Mouse (Mus musculus) neural tube, embryonic 13.5 days (tissue): ENCODE results near the gene Wnt7b. TPM values are rescaled to one million over a fixed set of nuclear protein-coding genes. Genes with fewer than 3 reads are reported as not detected.

Experiments
- ATAC-seq: fragments of 200-750 bp; cut with Nextera tagmentation; 2 replicates; pipeline ENCODE4 v1.8.0; 2017; ENCODE audit warnings: low read depth, mild to moderate bottlenecking, moderate TSS enrichment, moderate library complexity
- H3K27ac ChIP-seq: fragments of 300-500 bp; sonication (generic); replicated peaks from 2 replicates; pipeline ENCODE4 v1.5.1; 2015; ENCODE audit warnings: moderate library complexity, mild to moderate bottlenecking, inconsistent platforms
- H3K27me3 ChIP-seq: fragments of 300-500 bp; sonication (generic); 2 replicates; pipeline ENCODE4 v1.6.1; 2015; ENCODE audit warnings: mild to moderate bottlenecking, inconsistent platforms
- H3K36me3 ChIP-seq: fragments of 300-500 bp; sonication (generic); 2 replicates; pipeline ENCODE4 v1.6.1; 2015; ENCODE audit warnings: mild to moderate bottlenecking, inconsistent platforms
- H3K4me1 ChIP-seq: fragments of 300-500 bp; sonication (generic); replicated peaks from 2 replicates; pipeline ENCODE4 v1.6.1; 2015; ENCODE audit warnings: inconsistent platforms
- H3K4me2 ChIP-seq: fragments of 300-500 bp; sonication (generic); 2 replicates; pipeline ENCODE4 v1.6.1; 2015; ENCODE audit warnings: inconsistent platforms, mild to moderate bottlenecking, moderate library complexity
- H3K4me3 ChIP-seq: fragments of 300-500 bp; sonication (generic); 2 replicates; pipeline ENCODE4 v1.5.1; 2015; ENCODE audit warnings: mild to moderate bottlenecking, inconsistent platforms
- H3K9ac ChIP-seq: fragments of 300-500 bp; sonication (generic); 2 replicates; pipeline ENCODE4 v1.6.1; 2015; ENCODE audit warnings: moderate library complexity, mild to moderate bottlenecking, inconsistent platforms
- H3K9me3 ChIP-seq: fragments of 300-500 bp; sonication (generic); 2 replicates; pipeline ENCODE4 v1.6.1; 2016; ENCODE audit warnings: inconsistent platforms
- WGBS: fragments of 180-500 bp; shearing (Covaris S2); methylation state at CpG from one replicate; pipeline ENCODE4 v1.1.7; 2015; 5-methylcytosine and 5-hydroxymethylcytosine counted together
- polyA plus RNA-seq: library from polyadenylated mRNA; unstranded; fragments of >200 nt; fragmentation: Nextera tagmentation; extraction: Ambion mirVana; gene quantifications from 2 replicates; pipeline ENCODE4 v1.2.1, GENCODE M21; 2015

Gene Wnt7b
- polyA plus RNA-seq, 1 experiment from 2014 or later = 34.2 TPM

DNA sequence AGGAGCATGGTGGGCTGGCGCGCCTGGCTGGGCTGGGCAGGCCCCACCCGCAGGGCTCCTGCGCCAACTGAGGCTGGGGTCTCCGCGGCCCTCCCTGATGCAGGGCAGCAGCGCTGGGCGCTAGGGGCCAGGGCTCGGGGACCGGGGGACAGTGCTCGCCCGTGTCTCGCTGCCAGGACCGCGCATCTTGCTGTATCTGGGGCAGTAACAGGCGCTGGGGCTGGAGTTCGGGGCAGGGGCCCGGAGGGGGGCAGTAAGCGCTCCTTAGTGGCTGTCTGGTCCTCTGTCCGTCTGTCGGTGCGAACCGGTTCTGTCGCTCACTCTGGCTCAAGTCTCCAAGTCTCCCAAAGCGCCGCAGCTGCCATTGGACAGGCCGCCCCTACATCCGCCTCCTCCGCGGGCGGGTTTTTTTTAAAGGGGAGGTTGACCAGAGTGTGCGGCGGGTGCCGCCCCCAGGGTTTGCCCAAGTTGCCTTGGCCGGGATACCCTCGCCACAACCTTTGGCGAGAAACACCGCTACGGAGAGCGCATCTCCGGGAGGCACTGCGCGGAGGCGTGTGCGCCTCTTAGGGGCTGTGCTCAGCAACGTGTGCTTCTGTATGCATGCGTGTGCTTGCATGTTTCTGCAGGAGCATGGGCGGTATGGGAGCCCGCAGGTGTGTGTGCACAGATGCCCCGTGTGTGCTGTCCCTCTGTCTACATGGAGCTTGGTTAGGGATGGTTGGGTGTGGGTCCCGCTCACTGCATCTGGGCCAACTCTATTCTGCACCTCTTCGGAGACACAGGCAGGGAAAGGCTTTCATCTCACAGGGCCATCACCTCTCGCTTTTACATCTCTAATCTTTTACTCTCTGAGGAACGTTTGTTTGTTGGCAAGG lies 4.5 kb downstream of the Wnt7b start:
- ATAC-seq = no peak
- peaks cover 88% of the 10 kb centered on the region for H3K27me3 ChIP-seq
- no peaks in the 10 kb centered on the region for H3K36me3 ChIP-seq
- H3K4me2 ChIP-seq = peak overlapping the region; percentile 99
- H3K27ac ChIP-seq = peak overlapping the region; percentile 77
- H3K9me3 ChIP-seq = no peaks in the 10 kb centered on the region
- peak overlapping the region; percentile 69 for H3K4me3 ChIP-seq
- H3K4me1 ChIP-seq = peaks cover 95% of the 10 kb centered on the region
- peak overlapping the region; percentile 82 for H3K9ac ChIP-seq
- 1% methylated on average over 54 of the region's 54 CpGs for WGBS

DNA sequence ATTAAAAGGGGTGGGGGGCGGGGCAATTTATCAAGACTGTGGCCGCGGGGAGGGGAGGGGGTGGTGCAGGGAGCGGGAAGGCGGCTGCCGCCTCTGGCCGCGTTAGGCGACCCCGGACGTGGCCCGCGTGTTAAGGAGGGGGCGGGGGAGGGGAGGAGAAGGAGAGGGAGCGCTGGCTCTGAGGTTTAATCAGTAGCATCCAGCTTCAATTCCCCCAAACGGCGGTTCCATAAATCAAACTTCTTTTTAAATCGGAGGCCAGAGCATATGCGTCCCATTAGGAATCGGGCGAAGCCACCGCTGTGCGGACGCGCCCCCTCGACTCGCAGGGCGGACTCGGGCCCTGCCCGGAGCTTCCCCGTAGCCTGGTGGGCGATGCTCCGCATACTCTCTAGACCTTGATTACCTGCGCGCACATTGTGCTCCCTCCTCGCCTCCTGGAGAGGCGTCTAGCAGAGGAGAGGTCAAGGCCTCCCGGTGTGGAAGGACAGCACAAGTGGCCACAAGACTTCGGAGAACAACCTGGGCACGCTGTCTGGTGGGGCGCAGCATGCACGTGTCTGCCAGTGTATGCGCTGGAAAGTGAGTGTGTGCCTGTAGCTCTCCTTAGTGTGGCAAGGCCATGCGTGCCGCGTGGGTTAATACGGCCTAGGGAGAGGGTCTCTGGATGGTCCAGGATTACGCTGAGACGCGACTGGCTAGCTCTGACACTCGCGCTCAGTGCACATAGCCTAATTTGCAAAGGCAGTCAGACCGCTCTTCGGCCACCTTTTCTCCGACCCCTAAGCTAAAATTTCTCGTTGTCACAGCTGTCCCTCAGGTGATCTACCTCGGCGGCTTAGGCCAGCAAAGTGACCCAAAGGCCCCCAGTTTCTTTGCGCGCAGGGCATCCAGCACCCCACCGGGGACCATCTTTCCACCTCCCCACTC lies 5.5 kb downstream of the Wnt7b start:
- 0 out of 2 replicates have a peak, but pooled peaks have one; percentile 42 for ATAC-seq
- peak overlapping the region; percentile 77 for H3K27ac ChIP-seq
- H3K36me3 ChIP-seq = no peaks in the 10 kb centered on the region
- peaks cover 89% of the 10 kb centered on the region for H3K4me1 ChIP-seq
- 3% methylated on average over 59 of the region's 61 CpGs for WGBS
- peaks cover 78% of the 10 kb centered on the region for H3K27me3 ChIP-seq
- peak overlapping the region; percentile 99 for H3K4me2 ChIP-seq
- H3K4me3 ChIP-seq = peak overlapping the region; percentile 69
- H3K9me3 ChIP-seq = no peaks in the 10 kb centered on the region
- H3K9ac ChIP-seq = peak overlapping the region; percentile 82

DNA sequence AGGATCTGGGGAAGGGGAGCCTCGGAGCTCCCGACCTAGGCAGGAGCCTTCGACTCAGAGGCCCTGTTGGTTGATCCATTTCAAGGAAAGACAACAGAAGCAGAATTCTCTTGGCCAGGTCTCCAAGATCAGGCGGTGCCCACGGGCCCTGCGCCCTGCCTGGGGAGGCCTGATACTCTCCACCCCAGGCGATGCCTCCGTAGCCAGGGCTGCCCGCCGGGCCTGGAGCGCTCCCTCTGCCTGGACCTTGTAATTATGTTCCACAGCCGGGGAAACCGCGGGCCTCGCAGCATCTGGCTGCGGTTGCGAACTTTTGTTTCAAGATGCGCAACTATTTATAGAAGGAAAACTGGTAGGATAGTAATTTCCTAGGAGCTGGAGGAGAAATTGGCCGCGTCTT lies 6.2 kb downstream of the Wnt7b start:
- Histone ChIP-seq H3K9me3 (no peaks in the 10 kb centered on the region), H3K4me3 (peak overlapping the region; percentile 69), H3K4me2 (peak overlapping the region; percentile 99), H3K27me3 (peaks cover 71% of the 10 kb centered on the region), H3K4me1 (peaks cover 83% of the 10 kb centered on the region), H3K36me3 (no peaks in the 10 kb centered on the region), H3K27ac (peak overlapping the region; percentile 77), H3K9ac (peak overlapping the region; percentile 82)
- WGBS = under 1% methylated on average over 20 of the region's 20 CpGs
- ATAC-seq = no peak

DNA sequence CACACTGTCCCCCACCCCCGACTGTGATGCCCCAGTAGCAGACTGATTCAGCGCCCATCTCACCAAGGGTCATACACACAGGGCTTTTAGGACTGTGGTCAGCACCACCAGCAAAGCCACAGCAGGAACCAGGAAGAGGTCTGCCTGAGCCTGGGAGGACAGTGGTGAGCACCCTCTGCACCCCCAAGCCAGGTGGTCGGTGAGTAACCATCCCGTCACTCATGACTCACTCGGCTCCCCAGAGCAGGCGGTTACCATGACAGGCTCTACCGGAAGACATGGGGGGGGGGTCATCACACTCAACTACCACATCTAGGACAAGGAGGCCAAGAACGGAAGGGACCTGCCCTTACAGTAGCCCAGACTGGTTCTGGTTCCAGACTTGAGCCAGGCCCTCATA lies 7.7 kb downstream of the Wnt7b start:
- Histone ChIP-seq H3K4me2 (peak overlapping the region; percentile 99), H3K9ac (0 out of 2 replicates have a peak overlapping the region, but pooled peaks have one; percentile 82), H3K27ac (no peak overlapping the region), H3K4me1 (peaks cover 84% of the 10 kb centered on the region), H3K27me3 (peaks cover 56% of the 10 kb centered on the region), H3K36me3 (no peaks in the 10 kb centered on the region), H3K9me3 (no peaks in the 10 kb centered on the region), H3K4me3 (no peak overlapping the region)
- no peak for ATAC-seq
- 69% methylated on average over 8 of the region's 8 CpGs for WGBS

DNA sequence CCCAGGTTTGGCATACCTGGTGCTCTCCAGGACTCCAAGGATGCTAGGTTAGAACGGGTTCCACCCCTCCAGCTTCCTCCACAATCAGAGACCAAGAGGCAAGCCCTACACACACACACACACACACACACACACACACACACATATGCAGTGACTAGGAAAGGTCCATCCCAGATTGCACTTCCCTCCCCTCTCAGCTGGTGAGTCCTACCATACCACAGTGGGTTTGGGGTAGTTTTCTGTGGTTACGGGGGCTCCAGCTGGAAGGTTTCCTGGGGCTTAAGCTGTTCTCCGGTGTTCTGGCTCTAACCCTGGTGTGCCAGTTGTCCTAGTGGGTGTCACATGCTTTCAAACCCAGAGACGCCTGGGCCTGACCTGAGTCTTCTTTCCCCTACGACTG lies 8.2 kb downstream of the Wnt7b start:
- peak overlapping the region; percentile 99 for H3K4me2 ChIP-seq
- 0 out of 2 replicates have a peak overlapping the region, but pooled peaks have one; percentile 5 for H3K9ac ChIP-seq
- H3K4me1 ChIP-seq = peaks cover 88% of the 10 kb centered on the region
- ATAC-seq = no peak
- no peak overlapping the region for H3K4me3 ChIP-seq
- no peak overlapping the region for H3K27ac ChIP-seq
- WGBS = 76% methylated on average over 5 of the region's 5 CpGs
- H3K27me3 ChIP-seq = peaks cover 51% of the 10 kb centered on the region
- no peaks in the 10 kb centered on the region for H3K36me3 ChIP-seq
- no peaks in the 10 kb centered on the region for H3K9me3 ChIP-seq

DNA sequence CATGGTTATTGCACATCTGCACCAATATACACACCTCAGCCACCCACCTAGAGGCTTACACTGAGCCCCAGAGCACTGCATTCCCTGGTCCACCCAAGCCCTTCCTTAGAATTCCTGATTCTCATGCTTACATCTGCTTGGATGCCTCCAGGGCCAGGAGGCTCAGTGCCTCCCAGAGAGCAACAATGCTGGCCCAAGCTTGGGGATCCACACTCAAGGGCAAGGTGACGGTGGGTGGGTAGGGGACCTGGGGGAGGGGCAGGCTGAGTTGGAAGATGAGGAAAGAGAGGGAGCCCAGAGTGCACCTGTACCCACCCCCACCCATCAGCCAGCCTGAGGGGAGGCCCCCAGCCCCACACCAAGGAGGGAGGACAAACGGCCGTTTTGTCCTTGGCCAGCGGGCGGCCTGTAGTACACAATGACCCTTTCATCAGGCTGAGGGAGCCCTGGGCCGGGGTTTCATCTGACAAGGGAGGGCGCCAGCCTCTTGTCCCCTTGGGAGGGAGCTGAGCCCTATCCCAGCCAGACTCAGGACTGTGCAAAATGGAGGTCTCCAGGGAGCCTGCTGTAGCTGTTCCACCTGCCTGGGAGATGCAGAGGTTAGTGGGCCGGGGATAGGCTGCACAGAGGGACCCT lies 9.5 kb downstream of the Wnt7b start:
- 0 out of 2 replicates have a peak overlapping the region, but pooled peaks have one; percentile 22 for H3K9ac ChIP-seq
- 16% methylated on average over 8 of the region's 8 CpGs for WGBS
- no peaks in the 10 kb centered on the region for H3K9me3 ChIP-seq
- ATAC-seq = no peak
- no peaks in the 10 kb centered on the region for H3K36me3 ChIP-seq
- no peak overlapping the region; the same call in 1 of the 2 replicates for H3K27ac ChIP-seq
- no peak overlapping the region for H3K4me3 ChIP-seq
- peaks cover 37% of the 10 kb centered on the region for H3K27me3 ChIP-seq
- H3K4me1 ChIP-seq = peaks cover 87% of the 10 kb centered on the region
- H3K4me2 ChIP-seq = no peak overlapping the region

DNA sequence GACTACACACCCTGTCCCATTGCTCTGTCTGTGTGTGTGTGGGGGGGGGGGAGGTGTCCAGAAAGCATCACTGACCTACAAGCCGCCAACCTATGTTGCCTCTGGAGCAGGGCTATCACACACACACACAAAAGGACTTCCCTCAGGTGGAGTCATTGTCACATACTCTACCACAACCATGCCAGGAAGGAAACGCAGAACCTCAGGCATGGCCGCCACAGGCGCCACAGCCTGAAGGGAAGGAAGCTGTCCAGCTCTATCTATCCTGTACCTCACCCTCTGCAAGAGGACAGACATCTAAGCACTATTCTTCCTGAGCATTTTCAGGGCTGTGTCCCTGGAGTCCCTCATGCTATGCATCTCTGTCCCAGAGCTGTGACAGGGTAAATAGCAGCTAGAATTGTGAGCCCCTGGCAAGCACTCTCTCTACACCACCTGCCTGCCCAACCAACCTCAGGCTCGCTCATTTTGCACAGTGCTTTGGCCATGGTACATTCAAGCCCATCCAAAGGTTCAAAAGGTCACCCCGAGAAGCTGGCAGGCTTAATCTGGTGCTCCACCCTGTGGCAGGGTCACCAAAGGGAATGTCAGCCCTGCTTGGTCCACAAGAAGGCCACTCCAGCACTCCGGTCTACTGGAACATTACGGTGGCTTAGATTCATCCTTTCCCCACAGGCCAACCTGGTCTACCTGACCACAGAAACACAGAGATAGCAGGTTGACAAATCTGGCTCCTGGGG lies 12.1 kb downstream of the Wnt7b start:
- Histone ChIP-seq H3K4me3 (no peak overlapping the region), H3K36me3 (no peaks in the 10 kb centered on the region), H3K4me1 (peaks cover 85% of the 10 kb centered on the region), H3K27ac (peak overlapping the region; percentile 67), H3K27me3 (peaks cover 12% of the 10 kb centered on the region), H3K4me2 (no peak overlapping the region), H3K9ac (no peak overlapping the region), H3K9me3 (no peaks in the 10 kb centered on the region)
- WGBS = 67% methylated on average over 8 of the region's 8 CpGs
- ATAC-seq = no peak

DNA sequence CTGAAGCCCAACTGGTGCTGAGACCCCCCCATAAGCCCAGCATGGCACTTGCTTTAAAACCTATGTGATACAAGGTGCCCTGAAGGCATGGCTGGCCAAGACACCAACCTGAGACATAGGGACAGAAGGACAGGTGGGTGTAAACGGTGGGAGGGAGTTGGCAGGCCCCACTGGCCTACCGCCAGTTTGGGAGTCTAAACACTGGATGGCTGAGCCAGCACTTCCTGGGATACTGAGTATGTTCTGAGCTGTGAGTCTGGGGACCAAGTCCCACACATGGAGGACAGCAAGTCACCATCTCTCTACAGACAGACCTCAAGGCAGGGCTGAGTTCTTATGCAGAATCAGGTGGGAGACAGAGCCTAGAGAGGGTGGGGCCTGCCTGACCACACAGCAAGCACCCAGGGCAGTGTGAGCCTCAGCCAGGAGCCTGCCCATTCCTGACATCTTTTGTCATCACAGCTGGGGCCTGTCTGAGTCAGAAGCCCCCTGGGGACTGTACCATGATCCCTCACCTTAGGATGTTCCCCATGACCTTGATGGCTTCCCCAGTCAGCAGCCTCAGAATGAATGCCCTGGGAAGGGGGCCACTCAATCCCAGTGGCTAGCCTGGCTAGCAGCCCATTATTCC lies 13.0 kb downstream of the Wnt7b start:
- 61% methylated on average over 2 of the region's 2 CpGs for WGBS
- ATAC-seq = peak; percentile 19; the same call in 1 of the 2 replicates
- H3K4me1 ChIP-seq = peaks cover 85% of the 10 kb centered on the region

DNA sequence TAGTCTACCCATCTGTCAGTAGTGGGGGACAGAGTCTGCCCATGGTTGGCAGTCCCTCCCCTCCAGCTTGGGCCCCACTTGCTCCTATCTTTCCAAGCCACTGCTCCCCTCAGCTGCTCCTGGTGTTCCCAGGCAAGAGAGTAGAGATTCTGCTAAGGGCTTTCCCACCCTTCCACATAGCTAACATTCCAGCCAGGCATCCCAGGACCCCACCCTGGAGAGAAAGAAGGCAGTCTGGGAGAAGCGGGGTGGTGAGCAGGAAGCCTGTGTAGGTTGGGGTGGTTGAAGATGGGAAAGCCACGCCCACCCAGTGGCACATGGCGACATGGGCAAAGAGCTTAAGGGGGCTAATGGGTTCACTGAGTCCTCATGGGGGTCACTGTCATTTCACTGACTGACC lies 13.9 kb downstream of the Wnt7b start:
- Histone ChIP-seq H3K9me3 (no peaks in the 10 kb centered on the region), H3K27ac (no peak overlapping the region), H3K4me2 (no peak overlapping the region), H3K4me1 (peaks cover 83% of the 10 kb centered on the region), H3K4me3 (no peak overlapping the region), H3K27me3 (0 out of 2 replicates have a peak, but pooled peaks cover 3% of the 10 kb centered on the region), H3K36me3 (no peaks in the 10 kb centered on the region), H3K9ac (no peak overlapping the region)
- 78% methylated on average over 3 of the region's 3 CpGs for WGBS
- no peak for ATAC-seq

More for the DNA sequence above, 13.0 kb downstream of the Wnt7b start:
- peak overlapping the region; percentile 67 for H3K27ac ChIP-seq
- no peak overlapping the region for H3K4me3 ChIP-seq
- H3K9me3 ChIP-seq = no peaks in the 10 kb centered on the region
- H3K27me3 ChIP-seq = 0 out of 2 replicates have a peak, but pooled peaks cover 4% of the 10 kb centered on the region
- no peak overlapping the region for H3K9ac ChIP-seq
- no peak overlapping the region for H3K4me2 ChIP-seq
- no peaks in the 10 kb centered on the region for H3K36me3 ChIP-seq

DNA sequence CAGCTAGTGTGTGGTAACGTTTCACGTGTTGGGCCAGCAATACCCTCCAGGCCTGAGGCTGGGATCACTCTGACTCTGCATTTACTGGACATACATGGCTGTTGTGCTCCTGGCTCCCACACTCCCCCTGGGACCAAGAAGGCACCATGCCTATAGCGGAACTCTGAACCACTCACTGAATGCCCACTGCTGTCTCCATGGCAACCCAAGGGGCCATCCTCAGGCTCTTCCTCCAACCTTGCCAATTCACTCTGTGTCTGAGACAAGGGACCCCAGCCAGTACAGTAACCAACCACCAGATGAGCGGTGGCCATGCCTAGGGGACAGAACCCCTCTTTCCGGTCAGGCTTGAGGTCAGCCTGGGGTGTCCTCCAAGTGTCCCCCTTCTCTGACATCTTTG lies 17.3 kb downstream of the Wnt7b start:
- Histone ChIP-seq H3K27me3 (no peaks in the 10 kb centered on the region), H3K9ac (no peak overlapping the region), H3K9me3 (peaks cover 6% of the 10 kb centered on the region; the same call in 1 of the 2 replicates), H3K4me2 (no peak overlapping the region), H3K27ac (no peak overlapping the region; the same call in 1 of the 2 replicates), H3K4me1 (peaks cover 60% of the 10 kb centered on the region), H3K4me3 (no peak overlapping the region), H3K36me3 (no peaks in the 10 kb centered on the region)
- 0 out of 2 replicates have a peak, but pooled peaks have one; percentile 20 for ATAC-seq
- WGBS = 68% methylated on average over 5 of the region's 5 CpGs
